Mouse (Mus musculus) liver, embryonic 14.5 days (tissue): ENCODE results near the gene Haus3. TPM values are rescaled to one million over a fixed set of nuclear protein-coding genes. Genes with fewer than 3 reads are reported as not detected.

Experiments used
- ATAC-seq: fragments of 200-750 bp; cut with Nextera tagmentation; 2 replicates; pipeline ENCODE4 v1.8.0; 2017; ENCODE audit warnings: moderate number of reproducible peaks, mild to moderate bottlenecking, moderate library complexity; ENCODE audit not compliant: insufficient read depth
- DNase-seq, 3 experiments: peaks; one replicate each; pipeline ENCODE4 v3.0.0-alpha.2; 2012 to 2013; ENCODE audit warnings: low read depth in 3 of 3, low spot score in 3 of 3
- H3K27ac ChIP-seq: fragments of 300-500 bp; sonication (generic); 2 replicates; pipeline ENCODE4 v1.5.1; 2014; ENCODE audit warnings: moderate library complexity, mild to moderate bottlenecking, control low read depth, inconsistent platforms
- H3K27me3 ChIP-seq: fragments of 300-500 bp; sonication (generic); 2 replicates; pipeline ENCODE4 v1.6.1; 2014; ENCODE audit warnings: mild to moderate bottlenecking, low read length, moderate library complexity; ENCODE audit not compliant: control insufficient read depth, insufficient read depth
- H3K36me3 ChIP-seq: fragments of 300-500 bp; sonication (generic); replicated peaks from 2 replicates; pipeline ENCODE4 v1.6.1; 2014; ENCODE audit warnings: low read depth; ENCODE audit not compliant: control insufficient read depth, insufficient read depth
- H3K4me1 ChIP-seq, 2 experiments: fragments of 200-500 bp in 1 of 2; fragments of 300-500 bp in 1 of 2; sonication (generic) in 1 of 2; replicated peaks; 2 replicates each; pipeline ENCODE4 v1.6.1; 2012 to 2014; ENCODE audit warnings: antibody characterized with exemption in 1 of 2, inconsistent platforms in 1 of 2, low read length in 1 of 2; ENCODE audit not compliant: control insufficient read depth in 2 of 2, insufficient read depth in 2 of 2
- H3K4me2 ChIP-seq: fragments of 300-500 bp; sonication (generic); 2 replicates; pipeline ENCODE4 v1.6.1; 2014; ENCODE audit warnings: low read depth, mild to moderate bottlenecking, control low read depth, moderate library complexity
- H3K4me3 ChIP-seq, 2 experiments: fragments of 200-500 bp in 1 of 2; fragments of 300-500 bp in 1 of 2; sonication (generic) in 1 of 2; 2 replicates each; pipeline ENCODE4 v1.5.1; 2012 to 2014; ENCODE audit warnings: low read depth in 2 of 2, low read length in 2 of 2, mild to moderate bottlenecking in 2 of 2, control low read depth in 1 of 2, inconsistent platforms in 1 of 2, moderate library complexity in 1 of 2; ENCODE audit not compliant: insufficient read depth in 1 of 2
- H3K9ac ChIP-seq: fragments of 300-500 bp; sonication (generic); replicated peaks from 2 replicates; pipeline ENCODE4 v1.6.1; 2014; ENCODE audit warnings: mild to moderate bottlenecking, control low read depth, moderate library complexity
- H3K9me3 ChIP-seq: fragments of 300-500 bp; sonication (generic); 2 replicates; pipeline ENCODE4 v1.6.1; 2016; ENCODE audit warnings: low read length, mixed read lengths; ENCODE audit not compliant: control insufficient read depth
- CTCF ChIP-seq: IDR thresholded peaks from 2 replicates; pipeline ENCODE4 v1.5.1; 2016; ENCODE audit warnings: antibody characterized with exemption, low read depth, control low read depth
- EP300 ChIP-seq: IDR thresholded peaks from 2 replicates; pipeline ENCODE4 v1.6.1; 2016; ENCODE audit warnings: antibody characterized with exemption, low read depth
- WGBS: fragments of 180-500 bp; shearing (Covaris S2); extraction: QIAGEN DNeasy Blood & Tissue Kit; methylation state at CpG from one replicate; pipeline ENCODE4 v1.1.7; 2014; ENCODE audit not compliant: insufficient replicate concordance; 5-methylcytosine and 5-hydroxymethylcytosine counted together
- polyA plus RNA-seq, 2 experiments: library from polyadenylated mRNA; depleted of rRNA in 1 of 2; stranded (reverse) in 1 of 2; unstranded in 1 of 2; fragments of >200 nt; fragmentation: Nextera tagmentation in 1 of 2; extraction: Ambion mirVana in 1 of 2; gene quantifications; 2 replicates each; pipeline versions ENCODE4 v1.2.1 to v1.2.3; 2012 to 2014

Haus3 gene
- polyA plus RNA-seq, 2 experiments: 9.3 to 21.7 TPM

- peak within 1 kb of the TSS; percentile 49 for H3K27ac ChIP-seq
- peak; percentile 96 for ATAC-seq
- H3K36me3 ChIP-seq: no peaks in the 10 kb centered on the region
- DNase-seq: peak; percentile 95 to 96 (median 96)
- 0% methylated on average over 60 of the region's 60 CpGs for WGBS
- peak within 1 kb of the TSS; percentile 66 for H3K9ac ChIP-seq
- peak within 1 kb of the TSS; percentile 76 to 83 for H3K4me3 ChIP-seq
- H3K9me3 ChIP-seq: no peaks in the 10 kb centered on the region
- peaks cover 7 to 12% of the 10 kb centered on the region in 2 experiments for H3K4me1 ChIP-seq
- no peaks in the 10 kb centered on the region for H3K27me3 ChIP-seq
- peak within 1 kb of the TSS; percentile 99 for H3K4me2 ChIP-seq
- TF ChIP-seq CTCF (0 out of 2 replicates have a peak, but pooled peaks have one; percentile 10), EP300 (no peak)
These were observed 18.4 kb upstream of the Haus3 start, which contains the start of gene Mxd4 for GRCm38 (mm10) chr5:34187601-34188316. TSS of gene Mxd4 (minus strand) at chr5:34187720.

GRCm38 (mm10) chr5:34186961-34187391 lies 17.6 kb upstream of the Haus3 start:
- no peak for TF ChIP-seq EP300
- TF ChIP-seq CTCF: no peak
- peak; percentile 13; the same call in 1 of the 2 replicates for ATAC-seq

GRCm38 (mm10) chr5:34186391-34186790 lies 17.1 kb upstream of the Haus3 start:
- TF ChIP-seq EP300 (no peak), CTCF (no peak)
- H3K9me3 ChIP-seq: no peaks in the 10 kb centered on the region
- peak overlapping the region; percentile 99 for H3K4me2 ChIP-seq
- no peak overlapping the region for H3K27ac ChIP-seq
- peaks cover 7 to 12% of the 10 kb centered on the region in 2 experiments for H3K4me1 ChIP-seq
- H3K27me3 ChIP-seq: no peaks in the 10 kb centered on the region
- H3K9ac ChIP-seq: no peak overlapping the region
- no peaks in the 10 kb centered on the region for H3K36me3 ChIP-seq
- H3K4me3 ChIP-seq: peak overlapping the region; percentile 76 to 83
- WGBS: 61% methylated on average over 2 of the region's 2 CpGs
- no peak for ATAC-seq
- no peak for DNase-seq

More at GRCm38 (mm10) chr5:34186961-34187391, 17.6 kb upstream of the Haus3 start:
- Histone ChIP-seq H3K4me1 (peaks cover 7 to 12% of the 10 kb centered on the region in 2 experiments), H3K4me2 (peak overlapping the region; percentile 99), H3K9ac (peak overlapping the region; percentile 66), H3K27me3 (no peaks in the 10 kb centered on the region), H3K27ac (no peak overlapping the region; the same call in 1 of the 2 replicates), H3K36me3 (no peaks in the 10 kb centered on the region), H3K4me3 (peak overlapping the region; percentile 76 to 83), H3K9me3 (no peaks in the 10 kb centered on the region)
- DNase-seq: peak in 2 of 3 experiments; percentile 17 to 19
- WGBS: under 1% methylated on average over 41 of the region's 46 CpGs

GRCm38 (mm10) chr5:34185791-34186190 lies 16.5 kb upstream of the Haus3 start:
- Histone ChIP-seq H3K9me3 (no peaks in the 10 kb centered on the region), H3K9ac (no peak overlapping the region), H3K27ac (no peak overlapping the region), H3K27me3 (no peaks in the 10 kb centered on the region), H3K4me2 (no peak overlapping the region; the same call in 1 of the 2 replicates), H3K4me1 (peaks cover 7 to 12% of the 10 kb centered on the region in 2 experiments), H3K36me3 (no peaks in the 10 kb centered on the region), H3K4me3 (no peak overlapping the region)
- no peak for TF ChIP-seq EP300
- TF ChIP-seq CTCF: no peak
- ATAC-seq: no peak
- DNase-seq: no peak

GRCm38 (mm10) chr5:34185051-34185580 lies 15.8 kb upstream of the Haus3 start:
- ATAC-seq (no peak), DNase-seq (no peak)
- Histone ChIP-seq H3K9me3 (no peaks in the 10 kb centered on the region), H3K9ac (no peak overlapping the region), H3K36me3 (no peaks in the 10 kb centered on the region), H3K4me3 (no peak overlapping the region), H3K4me1 (peaks cover 7 to 12% of the 10 kb centered on the region in 2 experiments), H3K27me3 (no peaks in the 10 kb centered on the region), H3K4me2 (no peak overlapping the region), H3K27ac (no peak overlapping the region)
- 71% methylated on average over 1 of the region's 1 CpGs for WGBS
- TF ChIP-seq CTCF (no peak), EP300 (no peak)
